Mouse (Mus musculus) B cell, adult 2 months (primary cell): ENCODE data around the gene Il1rl2.
A peak's percentile ranks its signal among the peaks of the same experiment; 100 is the strongest.

Experiments
- DNase-seq, 2 experiments: peaks; one replicate each; pipeline ENCODE4 v3.0.0; 2022

The Il1rl2 gene

DNA sequence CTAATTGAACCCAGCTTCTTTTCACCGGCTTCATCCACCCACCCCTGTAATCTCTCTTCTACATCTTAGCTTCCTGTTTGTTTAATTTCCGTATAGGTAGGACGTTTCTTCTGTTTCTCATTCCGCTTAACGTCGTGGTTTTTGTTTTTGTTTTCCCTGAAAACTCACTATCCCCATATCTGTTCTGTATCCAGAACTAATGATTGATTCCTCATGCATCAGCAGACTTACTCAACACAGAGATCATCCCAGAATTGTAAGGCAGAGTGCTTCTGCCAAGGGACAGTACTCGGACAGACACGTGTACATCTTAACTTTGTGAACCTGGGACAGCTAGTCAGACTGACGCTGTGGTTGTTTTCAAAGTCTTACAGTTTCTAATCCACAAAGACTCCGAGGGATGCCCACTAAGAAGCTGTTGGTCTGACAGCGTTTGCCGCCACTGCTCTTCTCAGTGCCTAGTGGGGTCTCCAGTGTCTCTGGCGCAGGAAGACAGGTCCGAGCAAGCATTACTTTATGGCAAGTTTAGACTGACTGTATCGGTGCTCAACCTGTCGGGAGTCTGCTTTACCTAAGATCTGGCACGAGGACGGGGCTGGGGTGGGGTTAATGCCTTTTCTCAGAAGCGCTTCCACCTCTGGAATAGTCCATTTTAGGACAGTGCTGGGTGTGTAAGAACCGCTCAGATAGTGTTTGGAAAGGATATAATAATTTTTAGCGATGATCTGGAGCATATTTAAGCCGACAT lies 719 bp downstream of the Il1rl2 start:
- peak; percentile 11 to 26 for DNase-seq

DNA sequence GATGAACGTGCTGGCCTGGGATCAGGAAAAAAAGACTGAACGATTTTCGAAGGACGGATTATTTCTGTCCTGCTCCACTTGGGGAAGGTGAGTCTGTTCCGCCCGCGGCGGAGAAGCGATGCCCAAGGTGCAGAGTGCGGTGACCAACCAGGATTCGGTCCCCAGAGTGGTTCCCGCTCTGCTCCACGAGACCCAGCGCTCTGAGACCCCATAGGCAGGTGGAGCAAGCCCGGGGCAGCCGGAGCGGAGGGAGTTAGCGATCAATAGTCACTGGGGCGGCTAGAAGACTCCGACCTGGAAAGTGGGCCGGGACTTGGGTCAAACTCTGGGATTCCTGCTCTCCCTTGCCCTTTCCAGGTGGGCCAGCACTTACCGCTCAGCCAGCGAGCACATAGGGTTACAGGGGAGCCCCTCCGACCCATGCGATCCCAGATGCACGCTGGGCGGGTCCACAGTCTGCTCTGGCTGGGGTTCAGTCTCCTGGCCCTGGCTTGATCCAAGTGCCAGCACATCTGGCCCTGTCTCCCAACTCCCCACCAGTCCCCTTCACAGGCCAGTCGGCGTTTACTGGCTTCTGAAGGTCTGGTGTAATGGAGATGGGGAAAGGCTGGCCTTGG lies 1.4 kb downstream of the Il1rl2 start:
- no peak for DNase-seq

DNA sequence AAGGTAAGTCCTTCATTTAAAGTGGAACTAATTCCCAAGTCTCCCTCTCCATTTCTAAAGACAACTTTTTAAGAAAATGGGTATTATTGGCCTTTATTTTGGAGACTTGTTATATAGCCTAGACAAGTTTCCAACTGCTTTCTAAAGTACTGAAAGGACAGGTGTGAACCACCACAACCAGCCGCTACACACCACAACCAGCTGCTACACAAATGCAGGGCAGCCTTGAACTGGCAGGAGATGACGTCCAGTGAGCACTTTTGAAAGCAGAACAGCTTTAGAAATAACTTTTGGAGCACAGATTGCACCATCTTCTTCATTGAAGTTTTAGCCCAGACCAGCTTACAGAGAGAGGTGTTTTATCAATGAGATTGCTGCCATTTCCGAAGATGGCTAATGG lies 3.2 kb downstream of the Il1rl2 start:
- DNase-seq, result no peak

DNA sequence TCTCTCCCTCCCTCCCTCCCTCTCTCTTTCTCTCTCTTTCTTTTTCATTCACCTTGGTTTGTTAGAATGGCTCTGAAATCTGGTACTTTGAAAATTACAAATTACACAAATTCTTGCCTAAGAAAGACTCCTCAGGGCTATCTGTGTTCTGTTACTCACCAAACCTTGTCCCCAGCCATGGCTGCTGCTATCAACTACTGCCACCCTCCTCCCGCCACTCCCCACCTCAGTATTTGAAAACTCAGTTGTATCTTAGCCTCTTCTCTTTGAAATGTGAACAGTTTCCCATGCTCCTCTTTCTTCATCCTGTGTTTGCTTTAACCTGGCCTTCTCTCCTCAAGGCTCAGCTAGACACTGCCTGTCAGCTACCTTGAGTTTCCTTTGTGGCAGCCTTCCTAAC lies 5.1 kb downstream of the Il1rl2 start:
- DNase-seq, result no peak

GRCm38 (mm10) chr1:40330181-40330580 lies 5.8 kb downstream of the Il1rl2 start:
- no peak for DNase-seq

DNA sequence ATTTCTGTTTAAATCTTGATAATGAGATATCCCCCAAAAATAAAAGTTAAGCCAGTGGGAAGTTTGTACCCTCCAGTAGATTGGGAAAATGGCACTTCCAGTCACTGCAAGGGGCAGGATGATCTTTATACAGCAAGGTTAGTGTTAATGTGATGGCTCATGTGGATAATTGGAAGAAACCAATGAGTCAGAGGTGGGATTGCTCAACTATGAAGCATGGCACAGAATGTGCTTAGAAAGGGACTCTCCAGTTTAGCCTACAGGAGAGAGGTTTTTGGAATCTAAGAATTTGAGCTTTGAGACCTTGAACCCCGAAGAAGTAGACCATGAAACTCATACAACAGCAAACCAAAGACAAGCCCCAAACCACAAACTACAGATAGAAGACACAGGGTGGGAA lies 14.9 kb downstream of the Il1rl2 start:
- DNase-seq, result no peak

DNA sequence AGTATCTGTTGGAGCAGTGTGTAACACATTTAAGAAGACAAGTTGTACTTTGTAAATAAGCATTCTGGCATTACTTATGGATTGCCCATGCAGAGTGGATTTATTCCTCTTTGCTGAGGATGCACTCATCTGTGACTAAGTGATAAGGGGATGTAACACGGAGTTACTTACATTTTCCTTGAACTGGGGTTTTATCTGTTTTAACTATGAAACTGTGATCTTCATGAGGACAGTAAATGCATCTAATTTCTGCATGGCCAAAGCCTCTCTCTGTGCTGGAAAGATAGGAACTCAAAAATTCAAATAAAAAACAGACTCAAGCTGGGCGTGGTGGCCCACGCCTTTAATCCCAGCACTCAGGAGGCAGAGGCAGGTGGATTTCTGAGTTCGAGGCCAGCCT lies 15.7 kb downstream of the Il1rl2 start:
- DNase-seq, result no peak

DNA sequence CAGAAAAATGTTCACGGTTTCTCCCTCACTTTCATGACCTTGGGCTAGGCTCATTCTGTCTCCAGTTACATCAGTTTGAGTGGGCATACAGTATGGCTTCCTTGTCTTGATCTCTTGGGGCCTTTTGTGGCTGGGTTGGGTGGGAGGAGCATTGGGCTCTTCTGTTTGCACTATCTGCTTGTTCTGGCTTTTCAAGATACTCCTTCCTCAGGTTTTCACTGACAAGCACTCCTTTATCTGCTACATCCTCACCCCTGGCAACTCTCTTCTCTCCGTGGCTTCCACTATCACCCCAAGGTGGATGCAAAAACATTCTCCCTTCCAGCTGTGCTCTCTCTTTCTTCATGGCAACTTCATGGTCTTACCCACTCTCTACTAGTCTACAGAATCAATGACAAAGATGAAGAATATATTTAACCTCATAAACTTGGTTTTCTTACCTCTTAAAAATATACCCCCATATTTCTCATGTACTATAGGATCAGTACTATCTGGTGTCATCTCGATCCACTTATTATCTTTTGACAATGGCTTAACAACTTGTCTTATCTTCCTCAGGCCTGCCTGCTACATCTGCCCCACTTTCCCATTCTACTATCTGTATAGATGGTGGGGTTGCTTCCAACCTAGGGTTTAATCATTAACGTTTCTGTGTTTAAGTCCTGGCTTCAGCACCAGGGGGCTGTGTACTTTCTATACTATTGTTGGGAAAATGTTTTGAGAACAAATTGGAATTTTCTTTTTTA lies 27.9 kb downstream of the Il1rl2 start:
- DNase-seq, result no peak

GRCm38 (mm10) chr1:40352904-40353286 lies 28.5 kb downstream of the Il1rl2 start:
- no peak for DNase-seq

DNA sequence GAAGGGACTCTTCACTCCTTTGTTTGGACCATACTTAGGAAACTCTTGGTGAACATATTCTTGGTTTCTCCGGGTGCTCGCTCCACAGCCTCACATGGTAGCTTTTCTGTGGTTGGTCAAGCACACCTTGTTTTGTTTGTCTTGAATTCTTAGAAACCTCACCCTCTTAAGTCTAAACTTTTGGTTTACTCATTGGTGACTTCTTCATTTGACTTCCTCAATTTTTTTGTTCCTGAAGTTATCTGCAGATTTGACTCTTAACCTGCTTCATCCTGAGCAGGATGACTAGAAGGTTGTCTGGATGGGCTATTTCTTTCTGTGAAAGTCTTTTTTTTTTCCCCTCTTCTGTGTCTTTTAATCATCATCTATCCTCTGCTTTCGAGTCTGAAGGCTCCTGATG lies 30.3 kb downstream of the Il1rl2 start:
- DNase-seq, result no peak

DNA sequence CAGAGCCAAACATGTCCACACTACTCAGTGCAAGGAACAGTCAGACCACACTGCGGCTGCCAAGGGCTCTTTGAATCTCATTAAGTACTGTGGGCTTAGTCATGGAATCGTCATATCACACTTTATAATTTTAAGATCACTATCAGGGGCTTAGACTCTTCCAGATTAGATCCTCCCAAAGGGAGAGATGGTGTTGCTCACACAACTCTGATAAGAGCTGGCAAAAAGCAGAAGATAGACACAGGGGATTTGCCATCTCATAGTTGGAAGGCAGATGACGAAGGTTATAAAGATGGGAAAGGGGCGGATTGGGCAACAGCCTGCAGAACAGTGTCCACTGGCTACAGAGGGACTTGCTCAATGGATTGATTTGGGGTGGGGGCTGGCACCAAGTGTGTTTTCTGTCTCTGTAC lies 31.0 kb downstream of the Il1rl2 start:
- DNase-seq, result no peak

DNA sequence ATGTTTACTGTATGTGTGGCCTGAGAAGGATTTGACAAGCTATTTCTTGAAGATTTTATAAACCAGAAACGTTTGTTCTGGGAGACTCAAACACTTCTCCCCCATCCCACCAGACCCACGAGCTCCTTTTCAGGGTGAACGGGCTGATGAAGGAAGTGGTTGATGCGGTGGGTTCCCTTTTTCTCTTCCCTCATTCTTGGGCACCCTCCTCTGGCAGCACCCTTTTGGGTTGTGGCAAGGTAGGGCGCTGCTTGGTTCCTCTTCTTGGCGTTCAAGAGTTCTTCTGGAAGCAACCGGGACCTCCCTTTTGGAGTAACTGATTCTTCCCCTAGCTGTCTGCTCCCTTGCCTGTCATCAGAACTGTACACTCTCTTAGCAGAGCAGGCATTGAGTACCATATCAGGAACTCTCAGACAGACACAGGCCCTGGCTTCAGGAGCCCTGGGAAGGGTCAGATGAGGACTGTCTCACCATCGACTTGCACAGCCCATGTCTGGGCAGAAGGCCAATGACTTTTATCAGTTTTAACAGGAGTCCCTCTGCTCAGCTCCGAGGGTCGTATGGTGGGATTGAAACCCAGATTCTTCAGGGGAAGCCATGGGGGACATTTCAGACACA lies 31.6 kb downstream of the Il1rl2 start:
- DNase-seq, result peak; percentile 16 to 20

- no peak for DNase-seq
These were observed 33.5 kb downstream of the Il1rl2 start for GRCm38 (mm10) chr1:40357921-40358320.

DNA sequence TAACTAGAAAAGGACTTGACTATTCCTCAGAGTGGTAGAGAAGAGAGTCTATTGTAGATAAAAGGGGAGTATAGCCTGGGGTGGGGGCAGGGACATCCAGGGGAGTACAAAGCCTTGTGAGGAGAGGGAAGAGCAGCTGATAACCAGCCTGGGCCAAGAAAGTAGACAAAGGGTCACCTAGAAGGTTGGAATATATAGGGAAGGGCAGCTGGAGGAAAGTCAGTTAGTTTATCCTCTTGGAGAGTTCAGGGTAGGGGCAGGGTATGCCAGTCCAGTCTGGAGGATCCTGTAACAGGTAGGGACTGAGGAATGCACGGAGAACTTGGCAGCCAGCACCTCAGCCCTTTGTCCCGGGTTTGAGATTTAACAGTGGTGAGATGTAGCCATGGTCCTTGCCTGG lies 33.9 kb downstream of the Il1rl2 start:
- DNase-seq, result no peak

- DNase-seq, result no peak
These were observed 34.4 kb downstream of the Il1rl2 start for GRCm38 (mm10) chr1:40358771-40359181.

DNA sequence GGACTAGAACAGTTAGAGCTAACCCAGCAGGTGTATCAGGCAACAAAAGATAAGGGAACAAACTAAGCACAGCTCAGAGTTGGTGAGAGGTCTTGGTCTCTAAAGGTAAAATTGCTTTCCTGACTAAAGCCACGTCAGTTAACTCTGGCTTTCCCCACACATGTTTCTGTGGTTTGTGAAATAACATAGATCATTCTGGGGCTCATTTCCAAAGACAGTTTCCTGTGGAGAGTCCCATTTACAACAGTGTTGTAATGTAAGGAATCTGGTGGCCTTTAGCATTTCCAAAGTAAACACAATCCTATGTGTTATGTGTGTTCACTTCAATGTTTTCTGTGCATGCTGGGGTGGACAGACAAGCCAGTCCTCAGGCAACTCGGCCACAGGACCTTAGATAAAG lies 35.3 kb downstream of the Il1rl2 start:
- DNase-seq, result no peak

- no peak for DNase-seq
These were observed 36.6 kb downstream of the Il1rl2 start for GRCm38 (mm10) chr1:40360969-40361368.

- DNase-seq, result no peak
These were observed 37.2 kb downstream of the Il1rl2 start for GRCm38 (mm10) chr1:40361596-40361995.

DNA sequence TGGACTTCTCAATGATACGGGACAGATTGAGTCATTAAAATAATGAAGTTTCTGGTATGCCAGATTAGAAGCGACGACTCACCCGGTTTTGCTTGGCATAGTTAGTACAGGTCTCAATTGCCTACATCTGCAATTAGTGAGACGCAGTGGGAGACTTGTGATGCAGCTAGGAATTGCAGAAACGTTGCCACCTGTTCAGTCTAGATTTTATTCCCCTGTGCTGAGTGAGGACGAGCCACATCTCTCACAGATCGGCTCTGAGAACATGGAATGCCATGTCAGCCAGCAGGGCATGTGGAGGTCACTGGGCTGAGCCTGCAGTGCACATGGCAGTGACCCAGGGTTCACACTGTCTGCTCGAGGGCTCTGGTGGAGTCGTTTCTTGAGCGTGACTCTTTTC lies 38.4 kb downstream of the Il1rl2 start:
- no peak for DNase-seq

DNA sequence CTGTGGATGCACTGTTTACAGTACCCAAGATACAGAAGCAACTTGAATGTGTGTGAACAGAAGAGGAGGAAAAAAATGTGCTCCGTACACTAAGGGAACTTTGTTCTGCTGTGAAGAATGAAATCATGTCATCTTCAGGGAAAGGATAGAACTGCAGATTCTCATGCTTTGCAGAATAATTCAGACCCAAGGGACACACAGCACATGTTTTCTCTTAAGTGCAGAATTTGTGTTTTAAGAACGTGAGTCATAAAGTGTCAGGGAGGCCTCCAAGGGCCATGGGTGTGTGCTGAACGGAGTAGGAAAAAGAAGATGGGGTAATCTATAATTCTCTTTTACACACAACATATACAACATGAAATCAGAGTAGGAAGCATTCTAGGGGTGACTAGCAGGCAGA lies 48.5 kb downstream of the Il1rl2 start:
- no peak for DNase-seq

GRCm38 (mm10) chr1:40375148-40375547 lies 50.7 kb downstream of the Il1rl2 start:
- DNase-seq, result no peak

- peak in 1 of 2 experiments; percentile 15 for DNase-seq
These were observed 52.3 kb downstream of the Il1rl2 start for GRCm38 (mm10) chr1:40376745-40377144.

- DNase-seq, result peak; percentile 76 to 80
These were observed 54.4 kb downstream of the Il1rl2 start for GRCm38 (mm10) chr1:40378794-40379193.

DNA sequence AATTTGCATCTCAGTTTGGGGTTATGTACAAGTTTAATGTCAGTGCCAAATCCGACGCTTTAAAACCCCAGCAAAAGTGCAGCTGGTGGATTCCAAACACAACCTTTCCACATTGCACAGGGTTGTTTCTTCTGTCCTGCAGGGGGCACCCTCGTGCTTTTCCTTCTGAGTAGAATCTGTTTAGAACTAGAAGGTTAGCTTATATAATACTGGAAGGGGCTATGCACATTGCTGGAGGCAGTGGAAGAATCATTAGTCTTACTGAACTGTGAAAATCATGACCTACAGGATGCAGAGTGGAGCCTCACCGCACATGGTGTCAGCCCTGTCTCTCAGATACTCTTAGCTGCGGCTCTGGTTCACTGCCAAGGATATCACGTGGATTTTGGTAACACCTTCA lies 55.7 kb downstream of the Il1rl2 start:
- DNase-seq, result peak; percentile 69 to 71
